Mouse (Mus musculus): ENCODE measurements at regions not wholly inside any gene's neighbourhood (a gene's known extent, or its start where the extent isn't known, plus 50 kb on each side); places are given as distances from the start of the nearest gene placed in this dataset.
A peak's percentile ranks its signal among the peaks of the same experiment; 100 is the strongest.

DNA sequence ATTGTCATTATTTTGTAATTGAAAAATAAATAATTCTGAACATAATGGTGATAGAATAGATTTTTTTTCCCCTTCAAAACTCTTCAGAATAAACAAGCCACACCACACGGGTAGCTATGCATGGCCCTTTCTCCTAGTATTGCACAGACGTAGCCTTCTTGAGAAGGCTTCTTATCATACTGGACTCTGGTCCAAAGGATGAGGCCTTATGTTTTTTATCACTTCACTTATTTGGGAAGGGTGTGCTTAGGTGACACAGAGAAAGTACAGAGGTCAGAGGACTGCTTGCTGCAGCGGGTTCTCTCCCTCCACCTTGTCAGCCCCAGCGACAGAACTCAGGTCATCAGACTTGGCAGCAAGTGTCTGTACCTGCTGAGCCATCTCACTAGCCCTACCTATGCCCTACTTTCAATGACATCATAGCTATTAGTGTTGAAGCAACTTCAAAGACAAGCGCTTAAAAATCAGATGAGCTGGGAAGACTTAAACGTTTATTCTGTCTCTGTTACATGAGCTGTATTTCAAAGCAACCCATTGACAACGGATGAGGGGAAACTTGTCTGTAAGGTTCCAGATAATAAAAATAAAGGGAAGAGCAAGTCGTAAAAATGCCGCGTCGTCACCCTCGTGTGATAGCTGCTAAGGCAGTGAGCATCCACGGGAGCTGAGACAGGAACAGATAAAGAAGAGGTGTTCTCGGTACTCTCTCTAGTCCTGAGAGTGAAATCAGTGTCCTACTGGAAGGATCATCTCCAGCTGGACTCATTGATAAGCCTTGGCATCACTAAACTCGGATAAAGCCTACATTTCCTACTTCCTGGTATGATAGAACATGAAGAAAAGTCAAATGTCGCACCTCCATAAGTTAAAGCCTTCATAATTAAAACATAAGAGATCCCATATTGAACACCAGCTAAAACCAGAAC is 226.2 kb downstream of the Sp3 start:
- DNase-seq (ENCODE audit: low spot score) = no peak

GRCm38 (mm10) chr2:72763454-72763853 is 216.8 kb downstream of the Sp3 start:
- no peak for DNase-seq (ENCODE audit: low spot score)

- no peak for DNase-seq (ENCODE audit: low spot score)
Observed at GRCm38 (mm10) chr2:72769030-72769630, 211.1 kb downstream of the Sp3 start.

DNA sequence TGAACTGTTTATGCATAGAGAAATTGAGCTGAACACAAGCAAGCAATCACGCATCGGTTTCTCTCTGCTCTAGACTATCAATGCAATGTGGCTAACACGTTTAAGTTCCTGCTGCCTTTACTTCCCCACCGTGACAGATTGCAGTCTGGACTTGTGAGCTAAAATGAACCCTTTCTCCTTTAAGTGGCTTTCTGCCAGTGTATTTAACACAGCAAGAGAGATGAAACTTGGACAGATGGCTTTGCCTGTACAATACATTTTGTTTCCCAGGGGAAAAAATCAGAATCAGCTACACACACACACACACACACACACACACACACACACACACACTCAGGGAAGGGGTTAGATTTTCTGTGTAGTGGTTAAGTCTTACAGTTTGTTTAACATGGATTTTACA is 206.8 kb downstream of the Sp3 start:
- peak; percentile 21 for DNase-seq (ENCODE audit: low spot score)

- DNase-seq (ENCODE audit: low spot score) = peak; percentile 52
Observed at GRCm38 (mm10) chr2:72777330-72777729, 202.9 kb downstream of the Sp3 start.

- no peak for DNase-seq (ENCODE audit: low spot score)
Observed at GRCm38 (mm10) chr2:72777806-72778510, 202.3 kb downstream of the Sp3 start.

- peak; percentile 14 for DNase-seq (ENCODE audit: low spot score)
Observed at GRCm38 (mm10) chr2:72779268-72780163, 200.7 kb downstream of the Sp3 start.

GRCm38 (mm10) chr2:72781369-72782275 is 198.6 kb downstream of the Sp3 start:
- no peak for DNase-seq (ENCODE audit: low spot score)

DNA sequence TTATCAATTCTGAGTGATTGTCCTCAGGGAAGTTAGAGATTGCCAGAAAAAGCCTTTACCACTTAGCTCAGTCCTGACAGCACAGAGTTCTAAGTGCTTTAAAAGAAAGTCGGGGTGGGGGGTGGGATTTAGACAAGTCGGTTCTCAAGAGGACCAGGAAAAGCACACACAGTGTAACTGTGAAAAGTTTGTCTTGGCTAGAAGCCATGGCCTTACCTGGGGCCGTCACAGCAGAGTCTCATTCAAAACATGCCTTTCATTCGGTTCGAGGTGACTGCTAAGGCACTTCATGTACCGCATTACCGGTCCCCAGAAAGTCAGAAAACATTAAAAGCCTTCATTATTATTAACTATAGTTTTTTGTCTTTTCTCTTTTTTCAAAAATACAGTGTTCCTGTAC is 197.9 kb downstream of the Sp3 start:
- no peak for DNase-seq (ENCODE audit: low spot score)

GRCm38 (mm10) chr2:72785365-72786043 is 194.7 kb downstream of the Sp3 start:
- no peak for DNase-seq (ENCODE audit: low spot score)

DNA sequence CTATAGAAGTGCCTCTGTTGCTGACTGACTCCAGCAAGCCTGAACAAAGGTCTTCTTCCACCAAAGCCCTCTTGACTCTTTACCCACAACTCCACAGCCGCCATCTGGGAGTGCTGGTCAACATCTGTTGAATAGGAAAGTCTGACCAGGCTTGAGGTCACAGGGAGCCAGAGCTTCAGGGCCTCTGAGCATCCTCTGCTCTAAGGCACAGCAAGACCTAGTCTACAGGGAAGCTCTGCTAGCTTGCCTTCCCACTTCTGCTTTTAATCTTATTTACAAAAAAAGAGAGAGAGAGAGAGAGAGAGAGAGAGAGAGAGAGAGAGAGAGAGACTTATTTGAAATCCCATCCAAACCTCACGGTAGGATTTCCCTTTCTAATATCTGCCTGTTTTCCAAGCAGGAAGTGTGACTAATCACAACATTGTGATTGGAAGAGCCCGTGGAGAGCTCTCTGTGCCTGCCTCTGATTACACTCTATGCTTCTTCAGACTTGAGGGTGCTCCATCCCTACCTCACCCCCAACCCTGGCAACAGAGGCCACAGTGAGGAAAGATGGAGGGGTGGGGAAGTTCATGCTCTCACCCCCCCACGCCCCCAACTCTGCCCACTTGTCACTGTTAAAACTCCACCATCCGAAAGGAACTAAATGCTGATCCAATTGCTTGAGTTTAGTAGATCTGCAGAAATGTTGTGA is 194.1 kb downstream of the Sp3 start:
- DNase-seq (ENCODE audit: low spot score) = peak; percentile 87

- no peak for DNase-seq (ENCODE audit: low spot score)
Observed at GRCm38 (mm10) chr2:72787616-72788015, 192.6 kb downstream of the Sp3 start.

DNA sequence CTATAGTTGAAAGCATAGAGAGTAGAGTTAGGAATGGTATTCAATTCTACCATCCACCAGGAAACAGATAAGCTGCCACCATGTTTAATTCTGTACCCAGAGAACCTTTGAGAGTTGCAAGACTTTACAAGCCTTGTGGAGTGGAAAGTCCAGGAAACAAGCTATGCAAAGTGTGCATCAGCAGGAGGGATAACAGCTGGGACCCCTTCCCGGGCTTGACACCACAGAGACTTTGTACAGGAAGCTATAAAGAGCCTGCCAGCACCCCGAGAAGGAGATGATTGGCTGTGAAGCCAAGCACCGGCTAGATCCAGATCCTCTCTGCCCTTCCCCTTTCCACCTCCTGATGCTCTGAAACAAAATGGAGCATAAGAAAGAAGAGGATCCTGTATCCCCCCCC is 188.8 kb downstream of the Sp3 start:
- DNase-seq (ENCODE audit: low spot score) = no peak

DNA sequence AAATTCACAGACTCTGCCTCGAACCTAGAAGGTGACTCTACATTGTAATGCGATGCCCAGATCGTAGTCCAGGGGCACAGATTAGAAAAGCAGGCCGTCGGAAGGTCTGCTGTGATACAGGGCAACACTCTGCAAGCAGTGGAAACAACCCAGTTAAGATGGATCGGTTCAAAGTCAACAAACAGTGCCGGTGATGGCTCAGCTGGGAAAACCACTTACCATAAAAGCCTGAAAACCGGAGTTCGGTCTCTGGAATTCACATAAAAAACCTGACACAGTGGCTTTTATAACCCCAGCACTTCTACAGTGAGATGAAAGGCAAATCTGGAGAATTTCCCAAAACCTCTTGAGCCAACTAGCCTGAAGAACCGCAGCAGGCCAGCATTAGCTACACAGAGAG is 186.8 kb downstream of the Sp3 start:
- DNase-seq (ENCODE audit: low spot score) = no peak

- no peak for DNase-seq (ENCODE audit: low spot score)
Observed at GRCm38 (mm10) chr2:72794501-72794900, 185.7 kb downstream of the Sp3 start.

GRCm38 (mm10) chr2:72797002-72797718 is 183.1 kb downstream of the Sp3 start:
- no peak for DNase-seq (ENCODE audit: low spot score)

DNA sequence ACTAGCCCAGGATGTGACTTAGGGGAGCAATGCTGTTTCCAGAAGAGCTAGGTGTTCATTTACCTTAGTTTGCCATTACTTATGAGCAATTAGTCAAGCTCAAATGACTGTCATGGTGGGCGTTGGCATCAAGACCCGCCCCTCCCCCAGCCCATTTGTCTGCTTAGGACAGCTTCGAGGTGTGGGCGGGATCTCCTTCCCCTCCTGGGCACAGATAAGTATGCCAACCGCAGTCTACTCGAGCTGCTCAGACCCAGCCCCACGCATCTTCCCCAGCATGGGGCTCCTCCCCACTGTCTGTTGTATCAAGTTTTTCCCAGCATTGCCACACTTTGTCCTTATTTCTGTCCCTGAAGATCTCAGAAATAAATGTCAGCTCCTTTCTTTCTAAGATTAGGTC is 179.6 kb downstream of the Sp3 start:
- DNase-seq (ENCODE audit: low spot score) = no peak

DNA sequence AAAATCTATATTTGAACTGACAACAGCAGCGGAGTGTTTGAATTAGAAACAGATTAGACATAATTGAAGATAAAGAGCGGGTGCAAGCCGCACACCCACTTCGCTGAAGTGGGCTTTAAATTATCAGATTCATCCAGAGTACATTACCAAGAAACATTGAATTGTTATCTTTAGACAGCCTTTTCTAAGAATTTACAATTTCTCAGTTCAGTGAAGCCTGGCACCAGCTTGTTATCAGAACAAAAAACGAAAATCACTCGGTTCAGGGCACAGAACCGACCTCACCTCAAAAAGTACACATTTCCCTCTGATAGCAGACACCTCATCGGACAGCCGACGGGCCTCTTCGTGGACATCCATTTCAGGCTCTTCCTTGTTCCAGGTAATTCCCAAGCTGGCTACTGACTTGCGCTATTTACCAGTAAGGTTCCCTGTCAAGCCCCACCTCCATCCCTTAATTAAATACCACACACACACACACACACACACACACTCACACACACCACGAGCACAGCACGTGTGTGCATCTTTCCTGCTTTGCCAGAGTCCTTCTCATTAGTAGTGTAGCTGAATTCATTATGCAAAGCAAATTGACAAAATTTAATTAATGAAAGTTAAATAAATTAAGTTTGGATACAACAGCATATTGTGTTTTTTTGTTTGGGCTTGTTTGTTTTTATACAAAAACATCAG is 166.8 kb downstream of the Sp3 start:
- no peak for DNase-seq (ENCODE audit: low spot score)

Data from adipocyte (in vitro differentiated cells).